Mouse (Mus musculus) megakaryocyte, adult 5-6 weeks (primary cell): Measurements from ENCODE around the gene Pard3b. TPM values are rescaled to one million over a fixed set of nuclear protein-coding genes. Genes with fewer than 3 reads are reported as not detected.

Experiments used
- ATAC-seq: 2 replicates; pipeline ENCODE4 v1.8.0; 2016; ENCODE audit warnings: mild to moderate bottlenecking, inconsistent platforms; ENCODE audit not compliant: poor library complexity, severe bottlenecking
- total RNA-seq, 2 experiments: library from RNA; stranded (forward) in 1 of 2; stranded (reverse) in 1 of 2; fragments of 153-499, 151-499 nt in 1 of 2; fragments of 221-1000, 200-1000 nt in 1 of 2; gene quantifications; 2 replicates each; pipeline versions ENCODE4 v1.2.3 to v1.2.4; 2015 to 2017

Pard3b gene
- total RNA-seq, 2 experiments from 2014 or later: 0.45 to 0.48 TPM

DNA sequence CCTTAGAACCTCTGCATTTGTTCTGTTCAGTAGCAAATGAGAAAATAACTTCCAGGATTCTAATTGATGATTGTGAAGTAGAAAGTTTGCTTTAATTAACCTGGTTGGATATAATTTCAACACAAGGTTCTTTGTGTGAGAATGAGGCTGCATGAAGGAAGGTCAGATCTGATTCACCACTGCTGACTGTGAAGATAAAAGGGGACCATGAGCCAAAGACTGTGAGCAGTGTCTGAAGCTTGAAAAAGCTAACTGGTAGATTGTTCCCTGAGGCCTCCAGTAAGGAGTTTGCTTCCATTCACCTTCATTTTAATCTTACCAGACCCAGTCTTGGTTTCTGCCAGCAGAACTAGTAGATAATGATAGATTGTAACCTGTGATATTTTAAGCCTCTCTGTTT is 108.9 kb downstream of the Pard3b start:
- no peak for ATAC-seq

DNA sequence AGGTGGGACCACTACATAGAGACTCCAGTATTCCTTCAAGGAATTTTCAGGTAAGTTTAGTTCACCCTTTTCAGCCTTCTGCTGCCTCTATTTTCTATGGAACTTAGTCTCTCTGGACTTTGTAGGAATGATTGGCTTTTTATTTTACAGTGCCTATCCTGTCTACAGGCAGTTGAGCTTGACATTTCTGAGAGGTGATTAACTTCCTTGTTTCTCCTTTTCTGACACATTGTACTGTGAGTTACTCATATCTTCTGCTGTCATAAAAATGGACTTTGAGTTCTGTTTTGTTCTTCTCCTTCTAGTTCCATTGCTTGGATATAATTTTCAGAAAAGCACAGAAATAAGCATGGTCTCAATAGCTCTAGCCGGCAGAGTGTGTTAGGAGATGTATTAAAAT is 112.4 kb downstream of the Pard3b start:
- ATAC-seq: no peak

DNA sequence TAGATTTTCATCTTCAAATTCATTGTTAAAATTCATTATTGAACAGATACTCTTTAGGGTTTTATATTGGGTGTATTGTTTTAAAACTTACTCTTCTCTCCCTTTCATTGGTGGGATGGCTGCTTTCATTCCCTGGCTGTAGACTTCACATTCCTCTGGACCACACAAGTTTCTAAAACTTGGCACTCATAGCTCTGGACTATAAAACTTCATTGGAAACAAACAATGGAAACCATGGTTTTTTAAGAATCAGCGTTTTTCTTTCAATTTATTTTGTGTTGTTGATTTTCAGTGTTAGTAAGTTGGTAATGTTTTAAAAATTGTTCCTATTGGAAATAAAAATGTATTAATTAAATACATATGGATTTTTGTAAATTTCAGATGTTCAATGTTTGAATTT is 118.1 kb downstream of the Pard3b start:
- ATAC-seq: no peak

DNA sequence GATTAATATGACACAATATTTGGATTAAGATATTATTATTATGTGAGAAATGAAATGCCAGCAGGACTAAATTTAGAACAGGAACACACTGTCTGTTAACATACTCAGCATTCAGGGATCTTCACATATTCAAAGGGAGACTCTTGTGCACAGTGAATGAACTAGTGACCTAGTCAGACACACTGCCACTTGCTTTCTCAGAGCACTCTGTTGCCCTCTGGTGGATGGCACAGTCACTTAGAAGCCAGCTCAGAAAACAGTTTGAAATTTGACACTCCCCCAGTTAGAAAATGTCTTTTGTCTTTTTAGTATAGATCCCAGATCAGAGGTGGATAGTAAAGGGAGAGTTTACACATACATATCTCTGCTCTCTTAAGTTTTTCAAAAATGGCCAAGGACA is 132.6 kb downstream of the Pard3b start:
- peak; percentile 79 for ATAC-seq

DNA sequence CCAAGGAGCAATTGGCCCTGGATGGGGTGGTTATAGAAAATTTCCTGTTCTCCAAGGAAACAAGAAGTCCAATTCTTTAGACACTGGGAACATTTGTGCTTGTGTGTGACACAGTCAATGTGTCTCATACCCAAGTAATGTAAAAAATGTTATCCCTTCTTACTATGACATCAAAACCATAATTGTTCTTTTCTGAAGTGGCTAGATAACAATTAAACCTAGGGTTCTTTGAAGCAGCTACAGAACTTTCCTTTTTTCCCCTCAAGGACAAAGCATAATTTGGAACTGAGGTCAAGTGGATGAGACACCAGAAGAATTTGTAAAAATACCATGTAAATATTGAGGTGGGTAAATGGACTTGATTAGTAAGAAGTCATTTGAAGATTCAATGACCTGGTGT is 140.1 kb downstream of the Pard3b start:
- no peak for ATAC-seq

DNA sequence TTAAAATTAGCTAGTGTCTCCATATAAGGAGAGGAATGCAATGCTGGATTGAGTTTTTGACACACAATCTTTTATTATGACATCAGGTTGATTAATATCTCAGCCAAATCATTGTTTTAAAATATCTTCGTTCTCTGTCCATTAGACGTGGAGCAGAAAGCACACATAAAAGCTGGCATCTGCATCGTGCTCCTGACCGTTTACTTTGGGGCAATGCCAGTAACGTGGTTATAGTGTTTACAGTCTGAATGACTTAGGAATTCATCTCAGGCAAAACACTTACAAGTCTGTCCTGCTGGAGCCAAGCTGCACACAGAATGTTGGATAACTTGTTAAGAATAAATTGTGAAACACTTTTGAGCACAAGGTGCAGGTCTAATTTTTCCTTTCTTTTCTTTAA is 141.3 kb downstream of the Pard3b start:
- no peak for ATAC-seq

DNA sequence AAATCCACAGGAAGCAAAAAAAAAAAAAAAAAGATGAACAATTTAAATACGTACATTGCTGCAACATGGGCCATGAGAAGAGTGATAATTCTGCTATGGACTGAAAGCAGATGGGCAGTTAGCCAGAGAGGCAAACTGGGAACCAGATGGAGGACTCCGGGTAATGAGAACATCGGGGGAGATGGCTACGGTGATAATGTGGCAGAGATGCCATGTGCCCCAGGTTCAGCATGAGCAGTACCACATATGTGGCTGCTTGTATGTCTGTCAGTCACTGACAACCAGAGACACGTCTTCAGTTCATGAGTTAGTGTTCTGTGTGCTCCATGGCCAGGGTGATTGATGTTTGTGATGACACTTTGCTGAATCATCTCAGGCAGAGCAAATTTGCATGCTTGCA is 157.7 kb downstream of the Pard3b start:
- ATAC-seq: no peak

DNA sequence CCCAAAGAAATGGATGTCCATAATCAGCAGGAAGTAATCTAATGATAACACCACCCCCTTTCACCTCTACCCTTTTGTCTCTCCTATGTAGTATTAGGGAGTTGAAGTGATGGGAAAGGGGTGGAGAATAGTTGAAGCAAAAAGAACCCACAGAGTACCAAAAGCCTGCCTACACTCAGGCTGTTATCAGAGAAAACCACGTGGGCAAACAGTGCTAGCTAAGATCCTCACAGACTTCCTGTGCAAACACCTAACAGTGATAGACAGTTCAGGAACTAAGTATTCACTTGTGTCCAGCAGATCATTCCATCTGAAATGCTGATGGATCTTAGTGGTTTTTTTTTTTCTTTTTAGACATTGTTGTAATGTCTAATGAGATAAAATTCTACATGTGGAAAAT is 181.6 kb downstream of the Pard3b start:
- ATAC-seq: no peak

DNA sequence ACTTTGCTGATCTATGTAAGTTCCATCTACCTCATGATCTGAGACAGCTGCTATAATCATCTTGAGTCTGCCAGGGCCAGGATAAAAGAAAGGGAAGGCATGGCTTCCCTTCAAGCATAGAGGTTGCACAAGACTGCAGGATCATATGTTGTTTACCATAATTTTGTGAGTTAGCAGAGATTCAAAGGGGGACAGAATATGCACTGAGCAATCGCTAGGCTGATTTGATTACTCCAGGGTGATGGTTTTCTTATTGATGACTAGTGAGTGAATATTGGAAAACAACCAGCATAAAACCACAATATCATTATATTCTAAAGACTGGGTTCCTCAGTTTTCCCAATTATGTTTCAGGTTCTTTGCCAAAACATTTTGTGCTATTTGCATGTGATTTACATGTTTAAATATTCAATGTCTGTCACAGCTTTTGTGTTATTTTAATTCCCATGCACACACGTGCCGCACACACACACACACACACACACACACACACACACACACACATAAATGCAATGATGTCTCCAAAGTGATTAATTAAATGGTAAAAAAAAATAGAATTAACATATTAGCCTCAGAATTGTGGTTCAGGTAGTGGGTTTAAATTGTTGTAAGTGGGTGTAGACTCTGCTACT is 187.1 kb downstream of the Pard3b start:
- no peak for ATAC-seq

DNA sequence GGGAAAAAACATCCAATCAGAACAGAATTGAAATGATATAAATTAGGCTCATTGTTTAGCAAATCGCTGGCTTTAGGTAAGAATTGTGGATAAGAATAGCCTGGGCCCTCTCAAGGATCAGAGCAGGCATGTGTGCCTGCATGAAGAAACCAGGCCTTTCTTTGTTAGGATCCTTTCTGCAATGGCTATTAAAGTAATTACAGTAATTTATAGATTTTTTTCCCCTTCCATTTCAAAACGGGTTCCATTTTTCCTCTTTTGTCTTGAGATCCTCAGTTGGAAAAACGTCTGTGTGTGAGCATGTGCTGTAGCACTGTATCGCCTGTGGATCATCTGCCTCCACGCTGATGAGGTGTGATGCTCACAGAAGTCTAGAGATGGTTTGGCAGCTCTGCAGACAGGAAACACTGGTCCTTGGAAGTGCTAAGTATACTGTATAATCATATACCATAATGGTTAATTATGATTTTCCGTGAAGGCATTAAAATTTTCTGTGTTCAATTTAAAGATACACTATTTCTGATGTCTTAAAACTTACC is 198.5 kb downstream of the Pard3b start:
- no peak for ATAC-seq

DNA sequence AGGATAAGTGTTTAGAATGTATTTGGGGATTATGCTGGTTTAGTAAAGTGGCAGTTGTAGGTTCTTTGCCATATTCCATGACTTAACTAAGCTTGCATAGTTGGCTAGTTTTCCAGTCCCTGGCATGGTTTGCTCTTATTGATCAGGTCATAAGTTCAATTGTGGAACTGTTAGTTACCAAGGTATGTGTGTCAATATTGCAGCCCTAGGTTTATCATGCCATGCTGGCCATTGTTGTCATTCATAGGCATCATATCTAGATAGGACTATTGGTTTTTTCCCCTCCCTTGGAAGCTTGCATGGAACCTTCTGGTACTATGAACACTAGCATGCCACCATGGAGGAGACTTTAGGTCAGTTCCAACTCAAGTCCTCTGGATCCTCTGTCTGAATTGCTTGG is 208.0 kb downstream of the Pard3b start:
- ATAC-seq: no peak

DNA sequence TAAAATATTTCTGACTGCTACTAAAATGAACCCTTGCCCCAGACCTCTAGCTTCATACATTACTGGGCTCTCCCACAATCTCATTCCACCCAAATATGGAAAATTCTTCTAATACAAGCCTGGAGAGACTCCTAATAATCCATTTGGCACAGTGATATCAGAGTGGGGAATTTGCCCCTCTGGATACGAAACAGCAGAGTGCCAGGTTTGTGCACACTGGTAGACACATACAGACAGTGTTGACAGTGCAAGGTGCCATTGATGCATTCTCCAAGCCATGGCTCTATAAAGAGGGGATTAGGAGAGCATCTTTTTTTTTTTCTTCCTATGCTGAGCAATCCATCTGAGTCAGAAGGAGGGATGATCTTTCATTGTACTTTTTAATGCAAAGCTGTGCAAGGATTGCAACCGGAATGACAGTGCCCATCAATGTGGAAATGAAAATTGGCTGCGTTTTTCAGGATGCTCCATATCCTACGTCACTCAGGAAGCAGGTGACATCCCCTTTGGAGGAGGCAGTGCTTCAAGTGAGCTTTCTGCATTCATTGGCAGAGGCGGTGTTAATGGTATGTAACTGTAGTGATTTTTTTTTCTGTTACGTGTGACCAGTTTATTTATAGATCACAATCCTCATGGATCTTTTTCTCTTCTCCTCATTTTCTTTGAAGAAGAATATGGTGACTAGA is 210.5 kb downstream of the Pard3b start:
- no peak for ATAC-seq

DNA sequence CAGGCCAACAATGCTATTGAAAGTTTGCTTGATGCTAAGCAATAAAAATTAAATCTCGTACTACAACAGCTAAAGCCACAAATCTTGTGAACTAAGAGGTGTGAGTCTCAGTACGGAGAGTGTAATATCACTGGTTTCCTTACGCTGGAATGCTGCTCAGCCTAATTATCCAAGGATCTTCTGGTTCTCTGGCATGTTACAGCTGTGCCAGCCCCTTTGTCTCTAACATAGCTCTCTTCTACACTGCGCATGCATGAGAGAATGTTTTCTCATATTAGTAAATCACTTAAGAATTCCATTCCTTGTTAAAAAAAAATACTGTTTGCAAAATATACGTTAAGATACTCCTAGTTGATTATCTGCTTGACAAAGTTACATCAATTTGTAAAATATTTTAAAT is 211.8 kb downstream of the Pard3b start:
- ATAC-seq: no peak

DNA sequence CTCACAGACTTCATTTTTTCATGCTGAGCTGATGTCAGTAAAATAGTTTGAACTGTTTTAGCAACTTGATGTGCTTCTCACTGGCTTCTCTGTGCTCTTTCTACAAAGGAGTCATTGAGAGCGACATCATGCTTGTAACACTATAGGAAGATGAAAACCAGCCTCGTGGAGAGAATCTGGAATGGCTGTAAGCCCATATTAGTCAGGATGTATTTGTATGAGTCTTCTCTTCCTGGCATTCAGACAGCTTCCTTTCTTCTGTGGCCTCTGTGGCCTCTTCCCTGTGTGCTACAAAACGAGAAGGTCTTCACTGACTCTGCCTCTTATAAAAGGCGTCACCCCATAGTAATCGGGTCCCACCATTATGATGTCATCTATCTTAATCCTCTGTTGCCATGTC is 212.6 kb downstream of the Pard3b start:
- ATAC-seq: no peak

DNA sequence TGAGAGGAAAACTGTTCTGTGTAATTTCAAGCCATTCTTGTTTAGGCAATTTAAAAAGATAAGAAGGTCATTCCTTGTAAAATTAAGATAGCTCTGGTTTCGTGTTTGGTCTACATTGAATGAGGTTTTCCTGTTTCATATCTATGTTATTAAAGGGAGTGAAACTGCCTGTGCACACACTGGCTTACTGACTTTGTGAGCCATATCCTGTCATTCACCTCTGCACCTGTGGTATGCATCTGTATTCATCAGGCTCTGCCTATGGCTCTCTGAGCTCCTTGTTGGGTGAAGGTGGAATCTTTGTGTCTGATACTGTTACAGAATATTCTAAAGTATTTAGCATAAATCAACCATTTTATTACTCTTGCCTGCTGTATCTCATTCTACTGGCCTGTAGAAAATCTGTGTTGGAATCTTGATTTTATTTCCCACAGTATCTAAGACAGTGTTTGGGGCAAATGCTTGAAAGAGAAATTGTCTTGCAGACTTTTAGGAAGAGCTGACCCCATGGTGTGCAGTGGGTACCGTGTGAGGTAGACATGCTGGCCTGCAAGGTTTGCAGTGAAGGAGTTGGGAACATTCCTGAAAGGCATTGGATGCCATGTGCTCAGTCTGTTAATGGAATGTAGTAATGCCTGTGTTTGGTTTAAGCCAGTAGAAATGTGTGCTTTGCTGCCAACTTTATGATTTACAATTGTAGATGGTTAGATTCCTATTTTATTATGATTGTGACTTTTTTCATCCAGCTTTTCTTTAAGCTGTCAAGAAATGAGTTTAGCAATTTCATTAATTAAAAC is 228.9 kb downstream of the Pard3b start:
- ATAC-seq: no peak

DNA sequence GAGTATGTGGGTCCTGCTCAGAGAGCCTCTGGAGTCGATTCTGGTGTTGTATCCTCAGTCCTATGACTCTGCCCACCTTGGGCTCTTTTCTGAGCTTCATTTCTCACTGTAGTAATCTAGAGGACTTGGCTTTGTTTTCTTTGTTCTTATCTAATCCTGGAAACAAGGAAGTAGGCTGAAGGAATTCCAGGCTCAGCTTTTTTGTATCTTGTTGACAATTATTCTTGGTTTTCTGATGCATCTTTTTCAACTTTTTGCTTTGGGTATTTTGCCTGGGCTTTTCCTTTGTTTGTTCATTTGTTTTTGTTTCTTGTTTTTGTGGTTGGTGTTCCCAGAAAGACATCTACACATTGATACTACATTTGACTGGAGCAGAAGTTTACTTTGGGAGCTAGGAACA is 236.3 kb downstream of the Pard3b start:
- ATAC-seq: no peak

DNA sequence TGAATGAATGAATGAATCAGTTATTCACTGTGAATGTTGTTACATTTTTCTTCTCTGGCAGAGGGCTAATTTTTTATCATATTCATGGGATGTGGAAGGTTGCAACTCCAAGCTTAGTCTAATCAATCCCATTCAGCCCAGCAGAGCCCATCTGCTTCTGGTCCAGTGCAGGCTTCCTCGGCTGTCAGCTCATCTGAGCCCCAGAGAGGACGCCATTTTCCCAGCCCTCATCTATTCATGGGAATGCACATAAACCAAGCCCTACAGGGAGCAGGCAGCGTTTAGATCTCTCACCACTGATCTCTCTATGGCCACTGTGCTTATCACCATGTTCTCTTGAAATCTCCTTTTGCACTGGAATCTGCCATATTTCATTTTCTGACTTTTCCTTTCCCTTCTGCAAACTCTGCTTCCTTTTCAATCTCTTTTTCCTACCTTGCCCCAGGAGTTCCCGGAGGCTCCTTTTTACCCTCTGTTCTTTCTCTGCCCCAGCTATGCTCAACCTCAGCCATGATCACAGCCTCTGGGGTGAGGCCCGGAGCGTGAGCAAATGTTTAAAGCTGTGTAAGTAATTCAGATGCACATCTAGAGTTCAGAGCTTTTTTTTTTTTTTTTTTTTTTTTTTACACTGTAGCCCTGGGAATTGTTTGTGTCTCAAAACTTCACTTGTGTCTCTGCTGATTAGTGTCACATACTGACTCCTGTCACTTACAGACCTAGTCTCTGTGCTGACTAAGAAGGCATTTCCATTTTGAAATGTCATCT is 241.3 kb downstream of the Pard3b start:
- no peak for ATAC-seq

DNA sequence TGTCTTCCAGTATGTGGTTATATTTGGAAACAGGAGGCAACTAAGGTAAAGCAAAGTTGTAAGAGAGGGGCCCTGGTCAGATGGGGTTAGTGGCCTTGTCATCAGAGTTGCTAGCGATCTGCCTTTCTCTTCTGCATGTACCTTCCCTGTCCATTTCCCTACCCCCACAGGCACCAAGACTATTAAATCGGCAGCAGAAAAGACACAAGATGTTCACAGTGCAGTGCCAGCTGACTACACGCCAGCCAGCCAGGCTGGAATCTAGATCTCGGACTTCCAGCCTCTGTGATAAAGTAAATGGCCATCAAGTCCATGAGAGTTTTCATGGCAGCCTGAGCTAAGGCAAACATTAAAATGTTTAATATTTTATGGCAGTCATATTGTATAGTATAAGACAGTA is 257.4 kb downstream of the Pard3b start:
- no peak for ATAC-seq

DNA sequence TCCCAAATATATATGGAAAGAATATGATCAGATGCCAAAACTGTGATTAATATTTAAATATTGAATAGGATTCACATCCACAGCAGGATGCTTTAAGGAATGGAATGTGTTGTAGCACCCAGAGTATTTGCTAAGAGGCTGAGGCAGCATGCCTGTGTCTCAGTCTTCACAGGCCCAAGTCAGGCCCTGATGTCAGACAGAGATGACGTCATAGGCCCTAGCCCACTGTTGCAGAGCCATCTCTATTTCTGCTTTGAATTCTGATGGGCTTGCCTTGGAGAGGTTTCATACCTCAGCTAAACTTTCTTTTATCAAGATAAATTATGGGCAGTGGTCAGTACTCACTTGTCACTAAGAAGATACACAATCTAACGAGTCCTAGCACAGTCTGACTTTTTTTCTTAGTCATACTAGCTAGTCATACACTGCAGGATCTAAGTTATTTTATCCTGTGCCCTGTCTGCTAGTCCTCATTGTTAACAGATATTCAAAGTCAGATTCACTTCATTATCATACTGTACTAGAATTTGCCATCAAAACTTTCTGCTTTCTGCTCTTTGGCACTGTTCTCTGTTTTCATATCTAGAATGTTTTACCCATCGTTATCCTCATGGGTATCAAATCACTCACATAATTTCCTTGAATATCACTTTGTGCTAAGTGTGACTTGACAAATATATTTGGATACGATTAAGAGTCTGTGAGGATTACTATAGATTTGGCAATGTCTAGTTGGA is 264.8 kb downstream of the Pard3b start:
- no peak for ATAC-seq

DNA sequence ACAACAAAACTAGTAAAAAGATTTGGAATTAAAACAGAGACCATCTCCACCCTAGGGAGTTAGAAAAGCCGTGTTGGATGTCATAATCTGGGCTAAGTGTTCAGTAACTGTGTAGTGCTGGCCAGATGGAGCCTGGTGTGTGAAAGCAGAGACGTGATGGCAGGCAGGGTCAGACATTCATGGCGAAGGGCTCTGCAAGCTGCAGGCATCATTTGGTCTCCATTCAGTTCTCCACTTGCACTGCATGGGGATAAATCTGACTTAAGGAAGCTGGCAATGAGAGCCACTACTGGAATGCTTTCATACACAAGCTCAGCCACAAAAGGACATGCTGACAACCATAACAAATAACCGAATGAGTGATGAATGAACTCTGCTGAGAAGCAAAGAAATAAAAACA is 265.4 kb downstream of the Pard3b start:
- ATAC-seq: no peak
